Mouse (Mus musculus) G1E (cell line): ENCODE data around the gene Sorbs1.

Experiments used
- CTCF ChIP-seq: IDR thresholded peaks from 2 replicates; pipeline ENCODE4 v1.5.1; 2012; ENCODE audit warnings: low read depth, low read length, inconsistent platforms, mixed read lengths
- TAL1 ChIP-seq: conservative IDR thresholded peaks from 2 replicates; pipeline ENCODE4 v1.6.1; 2012; ENCODE audit warnings: low read depth, low read length, inconsistent platforms, mixed read lengths

GRCm38 (mm10) chr19:40380656-40381055, 132.9 kb downstream of the Sorbs1 start:
- TF ChIP-seq CTCF = no peak
- TF ChIP-seq TAL1 = no peak
